9 mouse cellular contexts compared by ENCODE assay signal in genomic region chr9:102746753-102747152, GRCm38 (mm10). TPM values are rescaled to one million over a fixed set of nuclear protein-coding genes. Genes with fewer than 3 reads are reported as not detected.
DNase-seq lines count a peak whose midpoint lies in the region; ATAC-seq lines count a peak whose summit lies in the region.
"Had no signal": no experiment of that assay in that cellular context is flagged by ENCODE, and none has a peak within 500 bp of the region (broad histone marks: within the 10 kb centered on the region; RNA-seq: fewer than 3 reads in every experiment).

No protein-coding gene starts in this region.

- no peak for ATAC-seq in heart, embryonic 12.5 days (ENCODE audit: insufficient number of reproducible peaks, low FRiP score)
- no peak for ATAC-seq in liver, embryonic 11.5 days (replicated peaks; ENCODE audit: low FRiP score)

- WGBS in heart, embryonic 12.5 days = 75% methylated on average over 5 of the region's 5 CpGs
- WGBS in liver, embryonic 11.5 days = 78% methylated on average over 5 of the region's 5 CpGs

- no peak overlapping the region for H3K9ac ChIP-seq in heart, embryonic 12.5 days
- no peak overlapping the region for H3K9ac ChIP-seq in liver, embryonic 11.5 days (ENCODE audit: low read depth, low read length)
- H3K9ac ChIP-seq: midbrain, embryonic 12.5 days had no signal

- H3K4me3 ChIP-seq in heart, embryonic 12.5 days = no peak overlapping the region
- no peak overlapping the region for H3K4me3 ChIP-seq in liver, embryonic 11.5 days (ENCODE audit: low read depth, low read length)
- H3K4me3 ChIP-seq: midbrain, embryonic 12.5 days had no signal

- DNase-seq in heart, postnatal 10 days = peak; percentile 27 to 43
- peak; percentile 94 for DNase-seq in adipocyte (ENCODE audit: low spot score)
- DNase-seq in gastrocnemius, postnatal 14 days = peak; percentile 48
- DNase-seq in kidney, postnatal 36 days = peak; percentile 55 to 68
- DNase-seq in thymus, postnatal 14 days = no peak
- DNase-seq in cerebellum, postnatal 25 days = no peak
- DNase-seq in liver, embryonic 11.5 days (ENCODE audit: low spot score) = no peak

- H3K4me1 ChIP-seq in heart, embryonic 12.5 days (replicated peaks) = no peaks in the 10 kb centered on the region
- 0 out of 2 replicates have a peak, but pooled peaks cover 3% of the 10 kb centered on the region for H3K4me1 ChIP-seq in liver, embryonic 11.5 days (replicated peaks; ENCODE audit: control insufficient read depth, insufficient read depth, low read length)
- H3K4me1 ChIP-seq: midbrain, embryonic 12.5 days had no signal

- no peak overlapping the region for H3K27ac ChIP-seq in heart, embryonic 12.5 days (ENCODE audit: poor library complexity, severe bottlenecking)
- H3K27ac ChIP-seq in liver, embryonic 11.5 days (ENCODE audit: low read depth, low read length) = no peak overlapping the region
- H3K27ac ChIP-seq: midbrain, embryonic 12.5 days had no signal

- intact Hi-C loops in heart, postnatal 10 days (cut with DNase I) = no loop called here
- intact Hi-C loops in gastrocnemius, postnatal 14 days (cut with DNase I; ENCODE audit: low total_unique reads) = no loop called here

- no peaks in the 10 kb centered on the region for H3K27me3 ChIP-seq in heart, embryonic 12.5 days (replicated peaks)
- no peaks in the 10 kb centered on the region for H3K27me3 ChIP-seq in liver, embryonic 11.5 days (replicated peaks; ENCODE audit: control insufficient read depth, insufficient read depth, low read length)
- H3K27me3 ChIP-seq: midbrain, embryonic 12.5 days had no signal

- H3K4me2 ChIP-seq in heart, embryonic 12.5 days = no peak overlapping the region
- no peak overlapping the region for H3K4me2 ChIP-seq in liver, embryonic 11.5 days
- H3K4me2 ChIP-seq: midbrain, embryonic 12.5 days had no signal

- no peaks in the 10 kb centered on the region for H3K9me3 ChIP-seq in heart, embryonic 12.5 days (replicated peaks)
- H3K9me3 ChIP-seq in liver, embryonic 11.5 days (ENCODE audit: control insufficient read depth, low read length) = no peaks in the 10 kb centered on the region
- H3K9me3 ChIP-seq: midbrain, embryonic 12.5 days had no signal

- H3K36me3 ChIP-seq in heart, embryonic 12.5 days = no peaks in the 10 kb centered on the region
- no peaks in the 10 kb centered on the region for H3K36me3 ChIP-seq in liver, embryonic 11.5 days (ENCODE audit: control insufficient read depth, insufficient read depth, low read length)
- H3K36me3 ChIP-seq: midbrain, embryonic 12.5 days had no signal

RNA-seq across cellular contexts. Expression of gene Amotl2, which starts 30.3 kb away (rescaled TPM):
- total RNA-seq in heart, postnatal 10 days (2021) = 10 to 100 TPM; 79.2 to 90.2 TPM
- polyA plus RNA-seq in heart, embryonic 12.5 days (2016; fragmentation: Nextera tagmentation; extraction: Ambion mirVana) = 59.2 and 61.6 TPM in 2 replicates
- 10 to 100 TPM; 19.4 to 25.0 TPM for total RNA-seq in gastrocnemius, postnatal 14 days (2021)
- 17.4 and 18.8 TPM in 2 replicates for polyA plus RNA-seq in liver, embryonic 11.5 days (2014; fragmentation: Nextera tagmentation; extraction: Ambion mirVana)

Comparison
In these comparisons a context has a peak if more than half of its experiments do, and no peak if none do; other contexts are left out.
1. DNase-seq: peak in heart, postnatal 10 days (2 of 2), adipocyte (single experiment), gastrocnemius, postnatal 14 days (single experiment) and kidney, postnatal 36 days (2 of 2); none in thymus, postnatal 14 days (single experiment), cerebellum, postnatal 25 days (0 of 2) and liver, embryonic 11.5 days (single experiment).